Mouse (Mus musculus) liver, embryonic 15.5 days (tissue): ENCODE measurements around the gene Ctnnbip1. TPM values are rescaled to one million over a fixed set of nuclear protein-coding genes. Genes with fewer than 3 reads are reported as not detected.

Experiments
- ATAC-seq: fragments of 200-750 bp; cut with Nextera tagmentation; 2 replicates; pipeline ENCODE4 v1.8.0; 2017; ENCODE audit warnings: moderate number of reproducible peaks, mild to moderate bottlenecking, moderate library complexity; ENCODE audit not compliant: insufficient read depth
- H3K27ac ChIP-seq: fragments of 300-500 bp; sonication (generic); replicated peaks from 2 replicates; pipeline ENCODE4 v1.5.1; 2015; ENCODE audit warnings: mild to moderate bottlenecking, inconsistent platforms
- H3K27me3 ChIP-seq: fragments of 300-500 bp; sonication (generic); 2 replicates; pipeline ENCODE4 v1.6.1; 2015; ENCODE audit warnings: mild to moderate bottlenecking, inconsistent platforms
- H3K36me3 ChIP-seq: fragments of 300-500 bp; sonication (generic); replicated peaks from 2 replicates; pipeline ENCODE4 v1.6.1; 2015; ENCODE audit warnings: moderate library complexity, mild to moderate bottlenecking, inconsistent platforms
- H3K4me1 ChIP-seq: fragments of 300-500 bp; sonication (generic); replicated peaks from 2 replicates; pipeline ENCODE4 v1.6.1; 2015; ENCODE audit warnings: inconsistent platforms
- H3K4me2 ChIP-seq: fragments of 300-500 bp; sonication (generic); 2 replicates; pipeline ENCODE4 v1.6.1; 2015; ENCODE audit warnings: moderate library complexity, mild to moderate bottlenecking, inconsistent platforms
- H3K4me3 ChIP-seq: fragments of 300-500 bp; sonication (generic); replicated peaks from 2 replicates; pipeline ENCODE4 v1.5.1; 2015; ENCODE audit warnings: mild to moderate bottlenecking, inconsistent platforms
- H3K9ac ChIP-seq: fragments of 300-500 bp; sonication (generic); 2 replicates; pipeline ENCODE4 v1.6.1; 2015; ENCODE audit warnings: moderate library complexity, mild to moderate bottlenecking, inconsistent platforms
- H3K9me3 ChIP-seq: fragments of 300-500 bp; sonication (generic); replicated peaks from 2 replicates; pipeline ENCODE4 v1.6.1; 2016; ENCODE audit warnings: inconsistent platforms
- WGBS: fragments of 180-500 bp; shearing (Covaris S2); methylation state at CpG from one replicate; pipeline ENCODE4 v1.1.7; 2015; ENCODE audit warnings: mixed read lengths; ENCODE audit not compliant: insufficient replicate concordance; 5-methylcytosine and 5-hydroxymethylcytosine counted together
- polyA plus RNA-seq: library from polyadenylated mRNA; unstranded; fragments of >200 nt; fragmentation: Nextera tagmentation; extraction: Ambion mirVana; gene quantifications from 2 replicates; pipeline ENCODE4 v1.2.1, GENCODE M21; 2015

Ctnnbip1 gene
- polyA plus RNA-seq, 1 experiment from 2014 or later: 6.9 TPM

GRCm38 (mm10) chr4:149561986-149562904, 44.2 kb downstream of the Ctnnbip1 start:
- Histone ChIP-seq H3K36me3 (no peaks in the 10 kb centered on the region), H3K9ac (no peak overlapping the region), H3K27ac (no peak overlapping the region), H3K27me3 (no peaks in the 10 kb centered on the region), H3K4me2 (no peak overlapping the region), H3K9me3 (no peaks in the 10 kb centered on the region), H3K4me1 (peaks cover under 1% of the 10 kb centered on the region; the same call in 1 of the 2 replicates), H3K4me3 (no peak overlapping the region)
- WGBS: 34% methylated on average over 21 of the region's 21 CpGs
- ATAC-seq: no peak

GRCm38 (mm10) chr4:149562905-149563347, 44.9 kb downstream of the Ctnnbip1 start:
- no peak overlapping the region for H3K9ac ChIP-seq

DNA sequence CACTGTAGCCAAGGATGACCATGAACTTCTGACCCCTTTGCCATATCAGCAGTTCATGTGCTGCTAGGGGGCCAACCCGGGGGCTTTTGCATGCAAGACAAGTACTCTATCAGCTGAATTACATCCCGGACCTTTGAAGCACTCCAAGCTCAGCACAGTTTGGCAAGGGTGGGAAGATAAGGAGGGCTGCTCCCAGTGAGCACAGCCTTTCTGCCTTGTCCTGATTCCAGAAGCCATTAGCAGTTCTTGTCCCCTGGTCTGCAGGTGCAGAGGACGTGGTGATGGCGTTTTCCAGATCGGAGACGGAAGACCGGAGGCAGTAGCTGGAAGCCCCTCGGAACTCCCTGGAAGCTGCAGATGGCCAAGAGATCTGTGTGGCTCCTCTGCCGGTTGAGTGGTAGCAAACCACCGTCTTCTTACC, 45.9 kb downstream of the Ctnnbip1 start:
- no peak for ATAC-seq

More at GRCm38 (mm10) chr4:149562905-149563347, 44.9 kb downstream of the Ctnnbip1 start:
- Histone ChIP-seq H3K27ac (no peak overlapping the region), H3K4me3 (no peak overlapping the region), H3K4me2 (no peak overlapping the region), H3K36me3 (no peaks in the 10 kb centered on the region), H3K4me1 (peaks cover 7% of the 10 kb centered on the region), H3K9me3 (no peaks in the 10 kb centered on the region), H3K27me3 (no peaks in the 10 kb centered on the region)
- WGBS: 42% methylated on average over 7 of the region's 7 CpGs
- no peak for ATAC-seq

GRCm38 (mm10) chr4:149564452-149565407, 46.7 kb downstream of the Ctnnbip1 start:
- Histone ChIP-seq H3K27ac (no peak overlapping the region), H3K27me3 (0 out of 2 replicates have a peak, but pooled peaks cover 3% of the 10 kb centered on the region), H3K9ac (no peak overlapping the region), H3K4me2 (no peak overlapping the region), H3K4me3 (no peak overlapping the region), H3K9me3 (no peaks in the 10 kb centered on the region), H3K4me1 (peaks cover 9% of the 10 kb centered on the region), H3K36me3 (no peaks in the 10 kb centered on the region)
- WGBS: 65% methylated on average over 20 of the region's 20 CpGs
- ATAC-seq: no peak

More for the DNA sequence above, 45.9 kb downstream of the Ctnnbip1 start:
- WGBS: 68% methylated on average over 10 of the region's 10 CpGs
- H3K27ac ChIP-seq: no peak overlapping the region
- H3K9me3 ChIP-seq: no peaks in the 10 kb centered on the region
- H3K4me2 ChIP-seq: no peak overlapping the region
- no peak overlapping the region for H3K9ac ChIP-seq
- peaks cover 9% of the 10 kb centered on the region for H3K4me1 ChIP-seq
- H3K4me3 ChIP-seq: no peak overlapping the region
- no peaks in the 10 kb centered on the region for H3K27me3 ChIP-seq
- H3K36me3 ChIP-seq: no peaks in the 10 kb centered on the region

DNA sequence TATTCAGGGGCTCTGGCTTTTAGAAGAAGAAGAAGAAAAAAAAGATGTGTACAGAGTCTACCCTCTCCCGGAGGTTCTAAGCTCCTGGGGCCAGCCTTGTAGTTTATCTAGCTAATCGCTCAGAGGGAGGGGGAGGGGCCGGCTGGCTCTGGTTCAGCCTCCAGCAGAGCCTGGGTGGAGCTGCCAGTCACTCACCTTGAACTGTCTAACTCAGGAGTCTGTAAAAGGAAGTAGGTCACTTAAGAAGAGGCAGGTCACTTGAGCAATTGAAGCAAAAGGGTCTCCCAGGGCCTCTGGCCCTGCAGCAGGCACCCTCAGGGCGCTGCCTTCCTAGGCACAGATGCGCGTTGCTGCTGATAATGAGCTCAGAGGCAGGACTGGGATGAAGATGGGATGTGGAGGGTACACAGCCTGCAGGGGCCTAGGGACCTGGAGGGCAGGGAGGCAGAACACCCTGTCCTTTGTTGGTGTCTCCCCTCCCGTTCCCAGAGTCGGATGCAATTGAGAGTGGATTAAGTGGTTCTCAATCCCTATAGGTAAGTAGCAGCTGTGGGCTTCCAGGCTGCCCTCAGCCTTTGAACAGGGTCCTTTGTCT, 49.5 kb downstream of the Ctnnbip1 start:
- ATAC-seq: no peak
- no peaks in the 10 kb centered on the region for H3K36me3 ChIP-seq
- peaks cover 20% of the 10 kb centered on the region for H3K27me3 ChIP-seq
- no peak overlapping the region for H3K4me2 ChIP-seq
- no peak overlapping the region for H3K27ac ChIP-seq
- H3K9ac ChIP-seq: no peak overlapping the region
- no peak overlapping the region for H3K4me3 ChIP-seq
- no peaks in the 10 kb centered on the region for H3K9me3 ChIP-seq
- 31% methylated on average over 8 of the region's 8 CpGs for WGBS
- peaks cover 9% of the 10 kb centered on the region for H3K4me1 ChIP-seq

- H3K27ac ChIP-seq: no peak overlapping the region
Observed at GRCm38 (mm10) chr4:149568622-149569021, 50.6 kb downstream of the Ctnnbip1 start.

DNA sequence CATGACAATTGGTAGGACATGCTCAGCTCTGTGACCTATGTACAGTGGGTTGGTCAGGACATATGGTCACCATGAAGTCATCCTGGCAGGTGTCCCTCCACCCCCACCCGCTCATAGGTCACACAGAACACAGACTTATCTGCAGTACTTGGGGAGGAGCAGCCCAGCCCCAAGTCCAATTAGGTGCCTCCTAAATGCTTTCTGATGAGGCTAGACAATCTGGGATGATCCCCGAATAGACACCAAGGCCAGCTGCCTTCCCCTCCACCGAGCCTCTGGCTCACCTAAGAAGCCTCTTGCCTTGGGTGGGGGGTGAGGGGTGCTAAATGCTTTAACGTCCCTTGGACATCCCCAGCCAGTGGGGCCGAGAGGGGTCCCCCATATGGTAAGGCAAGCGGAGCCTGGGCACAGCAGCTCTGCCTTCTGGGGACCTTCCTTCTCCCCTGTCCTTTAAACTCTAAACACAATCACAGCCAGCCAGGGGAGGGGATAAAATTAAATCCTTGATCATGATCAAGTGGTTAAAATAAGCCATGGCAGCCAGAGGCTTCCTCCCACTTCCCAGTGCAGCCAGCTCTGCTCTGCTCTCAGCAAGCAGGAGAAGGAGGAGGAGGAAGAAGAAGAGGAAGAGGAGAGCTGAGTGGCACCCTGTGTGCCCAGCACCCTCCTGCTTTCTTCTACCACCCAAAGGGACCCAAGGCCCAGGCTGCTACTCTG, 51.9 kb downstream of the Ctnnbip1 start:
- ATAC-seq: no peak
- Histone ChIP-seq H3K27ac (no peak overlapping the region), H3K9me3 (no peaks in the 10 kb centered on the region), H3K4me2 (no peak overlapping the region), H3K4me3 (no peak overlapping the region), H3K4me1 (peaks cover 9% of the 10 kb centered on the region), H3K9ac (no peak overlapping the region), H3K36me3 (no peaks in the 10 kb centered on the region), H3K27me3 (peaks cover 20% of the 10 kb centered on the region)
- 62% methylated on average over 6 of the region's 6 CpGs for WGBS

More at GRCm38 (mm10) chr4:149568622-149569021, 50.6 kb downstream of the Ctnnbip1 start:
- 46% methylated on average over 6 of the region's 6 CpGs for WGBS
- Histone ChIP-seq H3K27me3 (peaks cover 20% of the 10 kb centered on the region), H3K36me3 (no peaks in the 10 kb centered on the region), H3K9me3 (no peaks in the 10 kb centered on the region), H3K4me1 (peaks cover 9% of the 10 kb centered on the region), H3K4me3 (no peak overlapping the region), H3K4me2 (no peak overlapping the region), H3K9ac (no peak overlapping the region)
- ATAC-seq: no peak

GRCm38 (mm10) chr4:149570498-149570863, 52.4 kb downstream of the Ctnnbip1 start:
- Histone ChIP-seq H3K4me3 (no peak overlapping the region), H3K27me3 (peaks cover 20% of the 10 kb centered on the region), H3K4me2 (no peak overlapping the region), H3K36me3 (no peaks in the 10 kb centered on the region), H3K4me1 (peaks cover 9% of the 10 kb centered on the region), H3K9me3 (no peaks in the 10 kb centered on the region), H3K9ac (no peak overlapping the region), H3K27ac (no peak overlapping the region)
- WGBS: 28% methylated on average over 4 of the region's 4 CpGs
- 0 out of 2 replicates have a peak, but pooled peaks have one; percentile 12 for ATAC-seq

DNA sequence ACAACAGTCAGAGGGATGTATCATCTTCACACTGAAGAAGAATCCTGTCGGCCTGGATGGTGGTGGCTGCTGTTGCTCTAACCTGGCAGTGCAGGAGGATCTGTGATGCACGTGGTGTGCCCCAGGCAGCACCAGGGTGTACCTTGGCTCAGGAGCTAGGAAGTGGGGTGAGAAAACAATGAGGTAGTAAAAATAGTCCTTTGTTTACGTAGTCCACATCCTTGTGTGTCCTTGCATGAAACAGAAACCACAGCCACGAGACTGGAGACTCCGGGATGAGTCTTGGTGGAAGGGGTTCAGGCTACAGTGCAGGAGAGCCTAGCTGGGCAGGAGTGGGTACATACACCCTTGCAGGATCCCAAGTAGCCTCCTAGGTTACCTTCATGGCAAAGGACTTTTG, 53.2 kb downstream of the Ctnnbip1 start:
- ATAC-seq: no peak
- H3K4me3 ChIP-seq: no peak overlapping the region
- 53% methylated on average over 5 of the region's 5 CpGs for WGBS
- no peak overlapping the region for H3K4me2 ChIP-seq
- no peak overlapping the region for H3K9ac ChIP-seq
- H3K36me3 ChIP-seq: no peaks in the 10 kb centered on the region
- H3K27ac ChIP-seq: no peak overlapping the region
- no peaks in the 10 kb centered on the region for H3K9me3 ChIP-seq
- H3K27me3 ChIP-seq: peaks cover 20% of the 10 kb centered on the region
- peaks cover 9% of the 10 kb centered on the region for H3K4me1 ChIP-seq

- H3K4me3 ChIP-seq: no peak overlapping the region
Observed at GRCm38 (mm10) chr4:149571651-149572149, 53.7 kb downstream of the Ctnnbip1 start.

More at GRCm38 (mm10) chr4:149571651-149572149, 53.7 kb downstream of the Ctnnbip1 start:
- Histone ChIP-seq H3K9ac (no peak overlapping the region), H3K27me3 (peaks cover 20% of the 10 kb centered on the region), H3K27ac (no peak overlapping the region), H3K9me3 (no peaks in the 10 kb centered on the region), H3K4me2 (no peak overlapping the region), H3K36me3 (no peaks in the 10 kb centered on the region), H3K4me1 (peaks cover 9% of the 10 kb centered on the region)
- no peak for ATAC-seq
- 43% methylated on average over 8 of the region's 8 CpGs for WGBS
